Mouse (Mus musculus) lung, adult 2 months (tissue): ENCODE measurements around the gene Oas2.

ENCODE experiments used
- CTCF ChIP-seq: fragments of 200-500 bp; IDR thresholded peaks from 2 replicates; pipeline ENCODE4 v1.5.1; 2011; ENCODE audit warnings: mild to moderate bottlenecking, low read length, control low read depth; ENCODE audit not compliant: insufficient read depth
- POLR2A ChIP-seq: fragments of 200-500 bp; IDR thresholded peaks from 2 replicates; pipeline ENCODE4 v1.6.1; 2011; ENCODE audit warnings: low read depth, mild to moderate bottlenecking, control low read depth, low read length, borderline replicate concordance; ENCODE audit errors: extremely low read depth

- TF ChIP-seq CTCF (no peak), POLR2A (no peak)
These were observed 16.9 kb downstream of the Oas2 start for GRCm38 (mm10) chr5:120732740-120733139.
